Mouse (Mus musculus) Patski (cell line): ENCODE measurements at regions not wholly inside any gene's neighbourhood (a gene's known extent, or its start where the extent isn't known, plus 50 kb on each side); places are given as distances from the start of the nearest gene placed in this dataset.

ENCODE experiments used
- ATAC-seq: fragments of 100-300 bp; one replicate; pipeline ENCODE4 v1.8.0; 2021
- CTCF ChIA-PET: fragments of 350-600 bp; sonication (Branson Sonifier 250); formaldehyde crosslinking; loops from one replicate; lab custom pipeline; 2022; ENCODE audit warnings: inconsistent platforms; lab: Charles Lee
- POLR2A ChIA-PET: fragments of 350-600 bp; sonication (Branson Sonifier 250); formaldehyde crosslinking; loops from one replicate; lab custom pipeline; 2022; ENCODE audit warnings: antibody characterized with exemption, inconsistent platforms; lab: Charles Lee
- DNase-seq: peaks from one replicate; pipeline ENCODE4 v3.0.0-alpha.2; 2011; ENCODE audit warnings: low read depth, low spot score
- H3K27me3 ChIP-seq: fragments of 371-371 bp; one replicate; pipeline ENCODE4 v1.5.1; 2021
- CTCF ChIP-seq: fragments of 100-300 bp; IDR thresholded peaks from one replicate; pipeline ENCODE4 v1.5.1; 2021
- in situ Hi-C: fragments of 300-500 bp; cut with MboI; formaldehyde crosslinking; loops from 3 replicates; pipeline ENCODE4 v1.11.1; 2018; ENCODE audit warnings: low pct_unique_long_range_greater_than_20kb, mixed read lengths

GRCm38 (mm10) chr9:91561331-91561730 lies 195.7 kb upstream of the Zic1 start:
- CTCF ChIA-PET: no interaction called here
- no peak for TF ChIP-seq CTCF
- DNase-seq: no peak
- POLR2A ChIA-PET: no interaction called here
- no peak for ATAC-seq
- H3K27me3 ChIP-seq: no peaks in the 10 kb centered on the region
- in situ Hi-C loops: no loop called here

GRCm38 (mm10) chr9:91559794-91560193 lies 194.2 kb upstream of the Zic1 start:
- in situ Hi-C loops: no loop called here
- ChIA-PET POLR2A (no interaction called here), CTCF (no interaction called here)
- no peak for TF ChIP-seq CTCF
- DNase-seq (no peak), ATAC-seq (no peak)
- H3K27me3 ChIP-seq: no peaks in the 10 kb centered on the region

- CTCF ChIA-PET: no interaction called here
- in situ Hi-C loops: no loop called here
- DNase-seq (no peak), ATAC-seq (no peak)
- POLR2A ChIA-PET: no interaction called here
- TF ChIP-seq CTCF: no peak
- H3K27me3 ChIP-seq: no peaks in the 10 kb centered on the region
Observed at GRCm38 (mm10) chr9:91547051-91547450, 181.4 kb upstream of the Zic1 start.

- no peak for ATAC-seq
- TF ChIP-seq CTCF: no peak
- ChIA-PET POLR2A (no interaction called here), CTCF (no interaction called here)
- H3K27me3 ChIP-seq: no peaks in the 10 kb centered on the region
- in situ Hi-C loops: no loop called here
- DNase-seq: no peak
Observed at GRCm38 (mm10) chr9:91545402-91545801, 179.8 kb upstream of the Zic1 start.

GRCm38 (mm10) chr9:91528838-91529475 lies 163.3 kb upstream of the Zic1 start:
- no peak for DNase-seq
- in situ Hi-C loops: no loop called here
- ChIA-PET CTCF (no interaction called here), POLR2A (no interaction called here)
- no peaks in the 10 kb centered on the region for H3K27me3 ChIP-seq
- ATAC-seq: no peak
- no peak for TF ChIP-seq CTCF

- TF ChIP-seq CTCF: no peak
- ATAC-seq (no peak), DNase-seq (no peak)
- in situ Hi-C loops: no loop called here
- ChIA-PET POLR2A (no interaction called here), CTCF (no interaction called here)
- no peaks in the 10 kb centered on the region for H3K27me3 ChIP-seq
Observed at GRCm38 (mm10) chr9:91528388-91528787, 162.8 kb upstream of the Zic1 start.

GRCm38 (mm10) chr9:91520521-91520920 lies 154.9 kb upstream of the Zic1 start:
- ATAC-seq (no peak), DNase-seq (no peak)
- in situ Hi-C loops: no loop called here
- H3K27me3 ChIP-seq: no peaks in the 10 kb centered on the region
- ChIA-PET CTCF (no interaction called here), POLR2A (no interaction called here)
- no peak for TF ChIP-seq CTCF

GRCm38 (mm10) chr9:91509672-91510071 lies 144.1 kb upstream of the Zic1 start:
- POLR2A ChIA-PET: no interaction called here
- DNase-seq (no peak), ATAC-seq (no peak)
- CTCF ChIA-PET: no interaction called here
- TF ChIP-seq CTCF: no peak
- no peaks in the 10 kb centered on the region for H3K27me3 ChIP-seq
- in situ Hi-C loops: no loop called here

GRCm38 (mm10) chr9:91503657-91504329 lies 138.2 kb upstream of the Zic1 start:
- no peak for DNase-seq
- POLR2A ChIA-PET: no interaction called here
- in situ Hi-C loops: no loop called here
- no peak for ATAC-seq
- H3K27me3 ChIP-seq: no peaks in the 10 kb centered on the region
- no peak for TF ChIP-seq CTCF
- CTCF ChIA-PET: no interaction called here

- POLR2A ChIA-PET: no interaction called here
- in situ Hi-C loops: no loop called here
- CTCF ChIA-PET: no interaction called here
Observed at GRCm38 (mm10) chr9:91476596-91476995, 111.0 kb upstream of the Zic1 start.

GRCm38 (mm10) chr9:91462713-91463425 lies 97.3 kb upstream of the Zic1 start:
- ChIA-PET POLR2A (no interaction called here), CTCF (no interaction called here)
- in situ Hi-C loops: no loop called here
- H3K27me3 ChIP-seq: no peaks in the 10 kb centered on the region
- TF ChIP-seq CTCF: no peak
- ATAC-seq: no peak
- no peak for DNase-seq

More at GRCm38 (mm10) chr9:91476596-91476995, 111.0 kb upstream of the Zic1 start:
- TF ChIP-seq CTCF: no peak
- no peaks in the 10 kb centered on the region for H3K27me3 ChIP-seq
- DNase-seq (no peak), ATAC-seq (no peak)
